Mouse (Mus musculus): Measurements from ENCODE around the gene Ctbs. TPM values are rescaled to one million over a fixed set of nuclear protein-coding genes. Genes with fewer than 3 reads are reported as not detected.

Gene Ctbs
- polyA plus RNA-seq, 1 experiment from 2014 or later, result 5.3 TPM

- ATAC-seq (ENCODE audit: low read depth), result no peak
- H3K27ac ChIP-seq (ENCODE audit: low read depth, low read length), result no peak overlapping the region
- no peaks in the 10 kb centered on the region for H3K4me1 ChIP-seq (ENCODE audit: control insufficient read depth, insufficient read depth, low read length)
- H3K9me3 ChIP-seq (ENCODE audit: control insufficient read depth, low read length), result no peaks in the 10 kb centered on the region
- H3K4me3 ChIP-seq (ENCODE audit: low read depth, low read length), result no peak overlapping the region
- no peak overlapping the region for H3K4me2 ChIP-seq (ENCODE audit: low read depth, low read length)
- no peaks in the 10 kb centered on the region for H3K36me3 ChIP-seq (ENCODE audit: control insufficient read depth, insufficient read depth, low read length)
- H3K27me3 ChIP-seq (ENCODE audit: control insufficient read depth, insufficient read depth, low read length), result no peaks in the 10 kb centered on the region
- no peak overlapping the region for H3K9ac ChIP-seq (replicated peaks; ENCODE audit: low read depth, low read length)
- WGBS, result 92% methylated on average over 7 of the region's 7 CpGs
These were observed 37.1 kb upstream of the Ctbs start for GRCm38 (mm10) chr3:146412480-146412879.

- WGBS, result 92% methylated on average over 13 of the region's 13 CpGs
- no peaks in the 10 kb centered on the region for H3K27me3 ChIP-seq (ENCODE audit: control insufficient read depth, insufficient read depth, low read length)
- H3K4me2 ChIP-seq (ENCODE audit: low read depth, low read length), result no peak overlapping the region
- H3K36me3 ChIP-seq (ENCODE audit: control insufficient read depth, insufficient read depth, low read length), result no peaks in the 10 kb centered on the region
- H3K9ac ChIP-seq (replicated peaks; ENCODE audit: low read depth, low read length), result no peak overlapping the region
- no peaks in the 10 kb centered on the region for H3K4me1 ChIP-seq (ENCODE audit: control insufficient read depth, insufficient read depth, low read length)
- H3K27ac ChIP-seq (ENCODE audit: low read depth, low read length), result no peak overlapping the region
- ATAC-seq (ENCODE audit: low read depth), result no peak
- H3K9me3 ChIP-seq (ENCODE audit: control insufficient read depth, low read length), result no peaks in the 10 kb centered on the region
- no peak overlapping the region for H3K4me3 ChIP-seq (ENCODE audit: low read depth, low read length)
These were observed 36.6 kb upstream of the Ctbs start for GRCm38 (mm10) chr3:146413016-146413415.

GRCm38 (mm10) chr3:146413992-146414391 is 35.6 kb upstream of the Ctbs start:
- no peaks in the 10 kb centered on the region for H3K27me3 ChIP-seq (ENCODE audit: control insufficient read depth, insufficient read depth, low read length)
- no peaks in the 10 kb centered on the region for H3K4me1 ChIP-seq (ENCODE audit: control insufficient read depth, insufficient read depth, low read length)
- 89% methylated on average over 4 of the region's 4 CpGs for WGBS
- H3K4me2 ChIP-seq (ENCODE audit: low read depth, low read length), result no peak overlapping the region
- no peak overlapping the region for H3K27ac ChIP-seq (ENCODE audit: low read depth, low read length)
- H3K4me3 ChIP-seq (ENCODE audit: low read depth, low read length), result no peak overlapping the region
- H3K9ac ChIP-seq (replicated peaks; ENCODE audit: low read depth, low read length), result no peak overlapping the region
- H3K9me3 ChIP-seq (ENCODE audit: control insufficient read depth, low read length), result no peaks in the 10 kb centered on the region
- no peak for ATAC-seq (ENCODE audit: low read depth)
- H3K36me3 ChIP-seq (ENCODE audit: control insufficient read depth, insufficient read depth, low read length), result 0 out of 2 replicates have a peak, but pooled peaks cover 3% of the 10 kb centered on the region

GRCm38 (mm10) chr3:146414555-146414954 is 35.0 kb upstream of the Ctbs start:
- Histone ChIP-seq H3K27me3 (ENCODE audit: control insufficient read depth, insufficient read depth, low read length) (no peaks in the 10 kb centered on the region), H3K4me1 (ENCODE audit: control insufficient read depth, insufficient read depth, low read length) (no peaks in the 10 kb centered on the region), H3K27ac (ENCODE audit: low read depth, low read length) (no peak overlapping the region), H3K9me3 (ENCODE audit: control insufficient read depth, low read length) (no peaks in the 10 kb centered on the region), H3K4me3 (ENCODE audit: low read depth, low read length) (no peak overlapping the region), H3K4me2 (ENCODE audit: low read depth, low read length) (no peak overlapping the region), H3K36me3 (ENCODE audit: control insufficient read depth, insufficient read depth, low read length) (0 out of 2 replicates have a peak, but pooled peaks cover 9% of the 10 kb centered on the region), H3K9ac (replicated peaks; ENCODE audit: low read depth, low read length) (no peak overlapping the region)
- WGBS, result 95% methylated on average over 12 of the region's 12 CpGs
- ATAC-seq (ENCODE audit: low read depth), result no peak

- Histone ChIP-seq H3K4me2 (ENCODE audit: low read depth, low read length) (no peak overlapping the region), H3K27ac (ENCODE audit: low read depth, low read length) (no peak overlapping the region), H3K27me3 (ENCODE audit: control insufficient read depth, insufficient read depth, low read length) (no peaks in the 10 kb centered on the region), H3K4me1 (ENCODE audit: control insufficient read depth, insufficient read depth, low read length) (no peaks in the 10 kb centered on the region), H3K9ac (replicated peaks; ENCODE audit: low read depth, low read length) (no peak overlapping the region), H3K36me3 (ENCODE audit: control insufficient read depth, insufficient read depth, low read length) (0 out of 2 replicates have a peak, but pooled peaks cover 11% of the 10 kb centered on the region), H3K9me3 (ENCODE audit: control insufficient read depth, low read length) (no peaks in the 10 kb centered on the region), H3K4me3 (ENCODE audit: low read depth, low read length) (no peak overlapping the region)
- WGBS, result 96% methylated on average over 8 of the region's 8 CpGs
- no peak for ATAC-seq (ENCODE audit: low read depth)
These were observed 31.7 kb upstream of the Ctbs start for GRCm38 (mm10) chr3:146417873-146418272.

GRCm38 (mm10) chr3:146418901-146419300 is 30.7 kb upstream of the Ctbs start:
- H3K4me3 ChIP-seq (ENCODE audit: low read depth, low read length), result no peak overlapping the region
- H3K27ac ChIP-seq (ENCODE audit: low read depth, low read length), result no peak overlapping the region
- 91% methylated on average over 7 of the region's 7 CpGs for WGBS
- H3K36me3 ChIP-seq (ENCODE audit: control insufficient read depth, insufficient read depth, low read length), result 0 out of 2 replicates have a peak, but pooled peaks cover 15% of the 10 kb centered on the region
- H3K27me3 ChIP-seq (ENCODE audit: control insufficient read depth, insufficient read depth, low read length), result no peaks in the 10 kb centered on the region
- H3K4me1 ChIP-seq (ENCODE audit: control insufficient read depth, insufficient read depth, low read length), result no peaks in the 10 kb centered on the region
- H3K4me2 ChIP-seq (ENCODE audit: low read depth, low read length), result no peak overlapping the region
- H3K9ac ChIP-seq (replicated peaks; ENCODE audit: low read depth, low read length), result no peak overlapping the region
- no peak for ATAC-seq (ENCODE audit: low read depth)
- H3K9me3 ChIP-seq (ENCODE audit: control insufficient read depth, low read length), result no peaks in the 10 kb centered on the region

GRCm38 (mm10) chr3:146419534-146419933 is 30.1 kb upstream of the Ctbs start:
- no peak overlapping the region for H3K27ac ChIP-seq (ENCODE audit: low read depth, low read length)
- ATAC-seq (ENCODE audit: low read depth), result no peak

GRCm38 (mm10) chr3:146419992-146420537 is 29.5 kb upstream of the Ctbs start:
- H3K4me1 ChIP-seq (ENCODE audit: control insufficient read depth, insufficient read depth, low read length), result no peaks in the 10 kb centered on the region
- H3K4me3 ChIP-seq (ENCODE audit: low read depth, low read length), result no peak overlapping the region
- no peak overlapping the region for H3K27ac ChIP-seq (ENCODE audit: low read depth, low read length)
- H3K9me3 ChIP-seq (ENCODE audit: control insufficient read depth, low read length), result no peaks in the 10 kb centered on the region
- H3K27me3 ChIP-seq (ENCODE audit: control insufficient read depth, insufficient read depth, low read length), result no peaks in the 10 kb centered on the region
- 0 out of 2 replicates have a peak, but pooled peaks cover 15% of the 10 kb centered on the region for H3K36me3 ChIP-seq (ENCODE audit: control insufficient read depth, insufficient read depth, low read length)
- ATAC-seq (ENCODE audit: low read depth), result no peak
- 93% methylated on average over 15 of the region's 15 CpGs for WGBS
- no peak overlapping the region for H3K4me2 ChIP-seq (ENCODE audit: low read depth, low read length)
- H3K9ac ChIP-seq (replicated peaks; ENCODE audit: low read depth, low read length), result no peak overlapping the region

More at GRCm38 (mm10) chr3:146419534-146419933, 30.1 kb upstream of the Ctbs start:
- Histone ChIP-seq H3K9me3 (ENCODE audit: control insufficient read depth, low read length) (no peaks in the 10 kb centered on the region), H3K4me3 (ENCODE audit: low read depth, low read length) (no peak overlapping the region), H3K9ac (replicated peaks; ENCODE audit: low read depth, low read length) (no peak overlapping the region), H3K36me3 (ENCODE audit: control insufficient read depth, insufficient read depth, low read length) (0 out of 2 replicates have a peak, but pooled peaks cover 15% of the 10 kb centered on the region), H3K4me1 (ENCODE audit: control insufficient read depth, insufficient read depth, low read length) (no peaks in the 10 kb centered on the region), H3K4me2 (ENCODE audit: low read depth, low read length) (no peak overlapping the region), H3K27me3 (ENCODE audit: control insufficient read depth, insufficient read depth, low read length) (no peaks in the 10 kb centered on the region)
- 89% methylated on average over 9 of the region's 9 CpGs for WGBS

GRCm38 (mm10) chr3:146421787-146422186 is 27.8 kb upstream of the Ctbs start:
- no peak for ATAC-seq (ENCODE audit: low read depth)
- WGBS, result 64% methylated on average over 8 of the region's 8 CpGs

More at GRCm38 (mm10) chr3:146421787-146422186, 27.8 kb upstream of the Ctbs start:
- Histone ChIP-seq H3K27me3 (ENCODE audit: control insufficient read depth, insufficient read depth, low read length) (no peaks in the 10 kb centered on the region), H3K27ac (ENCODE audit: low read depth, low read length) (no peak overlapping the region), H3K9me3 (ENCODE audit: control insufficient read depth, low read length) (no peaks in the 10 kb centered on the region), H3K4me1 (ENCODE audit: control insufficient read depth, insufficient read depth, low read length) (no peaks in the 10 kb centered on the region), H3K4me3 (ENCODE audit: low read depth, low read length) (no peak overlapping the region), H3K4me2 (ENCODE audit: low read depth, low read length) (no peak overlapping the region), H3K9ac (replicated peaks; ENCODE audit: low read depth, low read length) (no peak overlapping the region), H3K36me3 (ENCODE audit: control insufficient read depth, insufficient read depth, low read length) (0 out of 2 replicates have a peak, but pooled peaks cover 15% of the 10 kb centered on the region)

All from neural tube, embryonic 14.5 days (tissue).